Mouse (Mus musculus): ENCODE data around the gene Slc29a2. TPM values are rescaled to one million over a fixed set of nuclear protein-coding genes. Genes with fewer than 3 reads are reported as not detected.

Slc29a2 gene
- polyA plus RNA-seq, 1 experiment: 8.9 TPM

DNA sequence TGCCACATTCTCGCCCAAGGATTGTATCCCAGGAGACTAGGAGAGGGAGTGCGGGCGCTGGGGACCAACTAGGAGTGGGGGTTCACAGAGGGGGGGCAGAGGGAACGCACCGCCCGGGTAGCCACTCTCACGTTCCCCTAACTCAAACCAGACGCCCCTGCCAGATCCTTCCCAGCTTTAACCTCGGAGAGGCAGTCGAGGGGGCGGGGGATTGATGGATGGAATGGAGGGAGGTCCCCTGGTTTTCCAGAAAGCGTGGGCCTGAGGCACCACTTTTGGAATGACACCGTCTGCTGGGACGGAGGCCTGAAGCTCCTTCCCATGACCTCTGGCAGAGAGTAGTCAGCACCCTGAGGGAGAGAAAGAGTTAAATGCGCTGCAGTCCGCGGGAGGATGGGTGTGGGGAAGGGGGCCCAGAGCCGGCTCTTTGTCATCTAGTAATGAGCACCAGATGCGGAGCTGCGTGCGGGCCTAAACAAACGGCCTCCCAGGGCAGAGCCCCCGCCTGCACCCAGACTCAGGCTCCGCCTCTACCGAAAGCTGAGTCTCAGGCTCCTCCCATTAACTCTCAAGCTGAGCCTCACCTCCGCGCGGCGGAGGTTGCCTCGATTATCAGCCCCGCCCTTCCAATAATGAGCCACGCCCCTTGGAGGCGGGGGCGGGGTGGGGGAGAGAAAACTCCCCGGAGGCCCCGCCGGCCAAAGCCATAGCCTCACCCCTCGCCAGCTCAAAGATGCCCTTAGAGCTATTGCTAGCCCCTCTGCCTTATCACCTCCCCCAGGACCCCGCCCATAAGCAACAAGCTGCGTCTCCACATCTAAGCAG lies 48.1 kb downstream of the Slc29a2 start:
- no peaks in the 10 kb centered on the region for H3K36me3 ChIP-seq (ENCODE audit: control insufficient read depth, insufficient read depth)
- no peaks in the 10 kb centered on the region for H3K79me3 ChIP-seq (ENCODE audit: low read depth)
- H3ac ChIP-seq (ENCODE audit: control insufficient read depth, insufficient read length, low read depth): peak overlapping the region; percentile 29
- TF ChIP-seq MYOG (IDR thresholded peaks at IDR 0.05; ENCODE audit: control insufficient read depth, extremely low read depth, insufficient read length): no peak
- TF ChIP-seq MAX (IDR thresholded peaks at IDR 0.05): no peak
- no peak for TF ChIP-seq USF1 (IDR thresholded peaks at IDR 0.05; ENCODE audit: low read depth)
- H3K79me2 ChIP-seq (ENCODE audit: control insufficient read depth, insufficient read depth): no peaks in the 10 kb centered on the region
- no peaks in the 10 kb centered on the region for H3K27me3 ChIP-seq (ENCODE audit: control insufficient read depth, insufficient read depth, insufficient read length)
- peak overlapping the region; percentile 29 for H3K4me3 ChIP-seq (ENCODE audit: insufficient read depth, poor library complexity, severe bottlenecking)

DNA sequence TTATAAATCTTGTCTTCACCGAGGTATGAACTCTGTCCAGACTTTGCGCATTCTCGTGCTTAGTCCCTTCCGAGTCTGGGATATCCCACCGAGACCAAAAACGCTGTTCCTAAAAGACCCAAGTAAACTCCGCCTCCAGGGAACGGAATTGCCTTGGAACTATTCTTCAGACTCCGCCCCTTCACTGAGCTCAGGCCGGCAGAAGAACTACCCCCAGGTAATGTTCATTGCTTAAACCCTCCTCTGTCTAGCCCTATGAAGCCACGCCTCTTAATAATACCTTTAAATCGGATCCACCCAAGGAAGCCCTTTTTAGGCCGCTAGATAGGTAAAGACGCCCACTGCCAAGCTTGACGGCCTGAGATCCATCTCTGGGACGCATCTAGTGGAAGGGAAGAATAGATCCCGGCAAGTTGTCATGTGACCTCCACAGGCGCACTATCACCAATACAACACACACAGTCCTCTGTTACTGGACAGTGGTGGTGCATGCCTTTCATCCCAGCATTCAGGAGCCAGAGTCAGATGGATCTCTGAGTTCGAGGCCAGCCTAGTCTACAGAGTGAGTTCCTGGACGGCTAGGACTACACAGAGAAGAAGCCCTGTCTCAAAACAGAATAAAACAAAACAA lies 48.8 kb downstream of the Slc29a2 start:
- no peak overlapping the region for H3ac ChIP-seq (ENCODE audit: control insufficient read depth, insufficient read length, low read depth)
- H3K27me3 ChIP-seq (ENCODE audit: control insufficient read depth, insufficient read depth, insufficient read length): no peaks in the 10 kb centered on the region
- TF ChIP-seq CEBPB (IDR thresholded peaks at IDR 0.05; ENCODE audit: low read depth) (no peak), FOSL1 (IDR thresholded peaks at IDR 0.05; ENCODE audit: insufficient read depth, low read length, poor library complexity, severe bottlenecking) (no peak), MYOG (IDR thresholded peaks at IDR 0.05; ENCODE audit: control insufficient read depth, extremely low read depth, insufficient read length) (no peak), MAX (IDR thresholded peaks at IDR 0.05) (no peak), USF1 (IDR thresholded peaks at IDR 0.05; ENCODE audit: low read depth) (peak; percentile 23)
- H3K79me3 ChIP-seq (ENCODE audit: low read depth): no peaks in the 10 kb centered on the region
- no peaks in the 10 kb centered on the region for H3K36me3 ChIP-seq (ENCODE audit: control insufficient read depth, insufficient read depth)
- H3K79me2 ChIP-seq (ENCODE audit: control insufficient read depth, insufficient read depth): no peaks in the 10 kb centered on the region
- peak overlapping the region; percentile 29 for H3K4me3 ChIP-seq (ENCODE audit: insufficient read depth, poor library complexity, severe bottlenecking)

DNA sequence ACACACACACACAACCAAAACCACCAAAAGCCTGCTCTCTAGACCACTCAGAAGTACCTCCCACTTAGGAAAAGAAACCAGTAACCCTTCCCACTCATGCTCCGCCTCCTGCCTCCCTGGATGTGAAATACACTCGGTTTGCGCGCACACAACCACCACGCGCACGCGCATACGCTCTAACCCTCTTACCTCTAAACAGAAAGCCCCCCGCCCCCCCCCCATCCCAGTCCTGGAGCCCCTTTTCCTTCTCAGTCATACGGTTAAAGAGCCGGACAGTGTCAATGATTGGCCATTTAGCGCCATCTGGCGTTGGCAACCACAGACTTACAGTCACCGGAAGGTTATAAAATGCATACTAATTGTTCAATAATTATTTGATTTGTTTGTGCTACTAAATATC lies 49.4 kb downstream of the Slc29a2 start:
- TF ChIP-seq MYOD1 (IDR thresholded peaks at IDR 0.05; ENCODE audit: control insufficient read depth, insufficient read length, low read depth) (no peak), CTCF (IDR thresholded peaks at IDR 0.05; ENCODE audit: control insufficient read depth, insufficient read depth, insufficient read length) (peak; percentile 19)
- Histone ChIP-seq H3K4me3 (ENCODE audit: insufficient read depth, poor library complexity, severe bottlenecking) (no peak overlapping the region), H3K27me3 (ENCODE audit: control insufficient read depth, insufficient read depth, insufficient read length) (no peaks in the 10 kb centered on the region), H3K79me2 (ENCODE audit: control insufficient read depth, insufficient read depth) (no peaks in the 10 kb centered on the region), H3ac (ENCODE audit: control insufficient read depth, insufficient read length, low read depth) (no peak overlapping the region), H3K36me3 (ENCODE audit: control insufficient read depth, insufficient read depth) (no peaks in the 10 kb centered on the region), H3K79me3 (ENCODE audit: low read depth) (no peaks in the 10 kb centered on the region)

DNA sequence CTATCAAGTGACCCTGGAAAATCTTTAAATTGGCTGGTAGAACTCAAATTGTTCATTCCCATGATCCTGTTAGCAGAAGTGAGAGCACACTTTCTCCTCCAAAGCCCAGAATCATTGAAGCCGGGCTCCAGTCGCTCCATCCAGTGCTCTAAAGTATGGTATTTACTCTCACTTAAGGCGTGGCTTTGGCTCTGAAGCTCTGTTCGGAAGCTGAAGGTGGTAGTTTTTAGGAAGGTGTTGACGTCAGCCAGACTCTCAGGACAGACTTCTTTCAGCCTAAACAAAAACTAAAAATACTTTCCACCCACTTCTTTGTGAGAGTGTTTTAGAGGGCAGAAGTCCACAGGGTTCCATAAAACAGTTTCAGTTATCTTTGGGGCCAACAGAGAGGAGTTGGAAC lies 49.9 kb downstream of the Slc29a2 start:
- no peak for TF ChIP-seq MYOG (IDR thresholded peaks at IDR 0.05; ENCODE audit: control insufficient read depth, extremely low read depth, insufficient read length)
- Histone ChIP-seq H3K79me3 (ENCODE audit: low read depth) (no peaks in the 10 kb centered on the region), H3K79me2 (ENCODE audit: control insufficient read depth, insufficient read depth) (no peaks in the 10 kb centered on the region), H3K36me3 (ENCODE audit: control insufficient read depth, insufficient read depth) (no peaks in the 10 kb centered on the region), H3ac (ENCODE audit: control insufficient read depth, insufficient read length, low read depth) (no peak overlapping the region), H3K4me3 (ENCODE audit: insufficient read depth, poor library complexity, severe bottlenecking) (no peak overlapping the region), H3K27me3 (ENCODE audit: control insufficient read depth, insufficient read depth, insufficient read length) (no peaks in the 10 kb centered on the region)

- no peak overlapping the region for H3K4me3 ChIP-seq (ENCODE audit: insufficient read depth, poor library complexity, severe bottlenecking)
- H3K27me3 ChIP-seq (ENCODE audit: control insufficient read depth, insufficient read depth, insufficient read length): no peaks in the 10 kb centered on the region
- no peaks in the 10 kb centered on the region for H3K79me2 ChIP-seq (ENCODE audit: control insufficient read depth, insufficient read depth)
- TF ChIP-seq MYOG (IDR thresholded peaks at IDR 0.05; ENCODE audit: control insufficient read depth, extremely low read depth, insufficient read length) (no peak), MYOD1 (IDR thresholded peaks at IDR 0.05; ENCODE audit: control insufficient read depth, insufficient read length, low read depth) (no peak), CTCF (IDR thresholded peaks at IDR 0.05; ENCODE audit: control insufficient read depth, insufficient read depth, insufficient read length) (no peak), MAX (IDR thresholded peaks at IDR 0.05) (no peak), FOSL1 (IDR thresholded peaks at IDR 0.05; ENCODE audit: insufficient read depth, low read length, poor library complexity, severe bottlenecking) (no peak), USF1 (IDR thresholded peaks at IDR 0.05; ENCODE audit: low read depth) (peak; percentile 48), CEBPB (IDR thresholded peaks at IDR 0.05; ENCODE audit: low read depth) (no peak)
- H3K79me3 ChIP-seq (ENCODE audit: low read depth): no peaks in the 10 kb centered on the region
- no peaks in the 10 kb centered on the region for H3K36me3 ChIP-seq (ENCODE audit: control insufficient read depth, insufficient read depth)
- H3ac ChIP-seq (ENCODE audit: control insufficient read depth, insufficient read length, low read depth): no peak overlapping the region
Observed at GRCm38 (mm10) chr19:5079279-5079678, 55.6 kb downstream of the Slc29a2 start.

Other genes starting within 250 kb of the Slc29a2 start
- 43.8 TPM for gene Rbm4, start 230.0 kb upstream of the Slc29a2 start, polyA plus RNA-seq (2012; fragmentation: generic; extraction: Trizol)
- gene Gm21992, start 212.2 kb upstream of the Slc29a2 start, polyA plus RNA-seq (2012; fragmentation: generic; extraction: Trizol): 14.3 TPM
- 95.2 TPM for gene Rbm14, start 212.2 kb upstream of the Slc29a2 start, polyA plus RNA-seq (2012; fragmentation: generic; extraction: Trizol)
- 36.6 TPM for gene Ccs, start 184.5 kb upstream of the Slc29a2 start, polyA plus RNA-seq (2012; fragmentation: generic; extraction: Trizol)
- gene Ccdc87, start 184.5 kb upstream of the Slc29a2 start, polyA plus RNA-seq (2012; fragmentation: generic; extraction: Trizol): 0.02 TPM
- gene Ctsf, start 168.7 kb upstream of the Slc29a2 start, polyA plus RNA-seq (2012; fragmentation: generic; extraction: Trizol): 1.2 TPM
- 20.8 TPM for gene Actn3, start 146.0 kb upstream of the Slc29a2 start, polyA plus RNA-seq (2012; fragmentation: generic; extraction: Trizol)
- 5.4 TPM for gene Zdhhc24, start 145.2 kb upstream of the Slc29a2 start, polyA plus RNA-seq (2012; fragmentation: generic; extraction: Trizol)
- gene Bbs1, start 117.2 kb upstream of the Slc29a2 start, polyA plus RNA-seq (2012; fragmentation: generic; extraction: Trizol): 2.2 TPM
- gene Dpp3, start 95.6 kb upstream of the Slc29a2 start, polyA plus RNA-seq (2012; fragmentation: generic; extraction: Trizol): 68.2 TPM
- 1.3 TPM for gene Peli3, start 80.7 kb upstream of the Slc29a2 start, polyA plus RNA-seq (2012; fragmentation: generic; extraction: Trizol)
- gene Mrpl11, start 61.7 kb upstream of the Slc29a2 start, polyA plus RNA-seq (2012; fragmentation: generic; extraction: Trizol): 100 TPM
- gene Npas4, start 33.5 kb upstream of the Slc29a2 start, polyA plus RNA-seq (2012; fragmentation: generic; extraction: Trizol): 0.60 TPM
- gene B4gat1, start 15.0 kb downstream of the Slc29a2 start, polyA plus RNA-seq (2012; fragmentation: generic; extraction: Trizol): 28.1 TPM
- 1.5 TPM for gene AC124502.3, start 15.0 kb downstream of the Slc29a2 start, polyA plus RNA-seq (2012; fragmentation: generic; extraction: Trizol)
- 55.3 TPM for gene Brms1, start 17.5 kb downstream of the Slc29a2 start, polyA plus RNA-seq (2012; fragmentation: generic; extraction: Trizol)
- gene Rin1, start 26.6 kb downstream of the Slc29a2 start, polyA plus RNA-seq (2012; fragmentation: generic; extraction: Trizol): 48.9 TPM
- gene Cd248, start 44.2 kb downstream of the Slc29a2 start, polyA plus RNA-seq (2012; fragmentation: generic; extraction: Trizol): 3.2 TPM
- gene Tmem151a, start 61.7 kb downstream of the Slc29a2 start, polyA plus RNA-seq (2012; fragmentation: generic; extraction: Trizol): 4.6 TPM
- gene Yif1a, start 64.7 kb downstream of the Slc29a2 start, polyA plus RNA-seq (2012; fragmentation: generic; extraction: Trizol): 57.6 TPM
- gene Cnih2, start 74.7 kb downstream of the Slc29a2 start, polyA plus RNA-seq (2012; fragmentation: generic; extraction: Trizol): 1.9 TPM
- gene Rab1b, start 83.2 kb downstream of the Slc29a2 start, polyA plus RNA-seq (2012; fragmentation: generic; extraction: Trizol): 212 TPM
- gene Klc2, start 94.7 kb downstream of the Slc29a2 start, polyA plus RNA-seq (2012; fragmentation: generic; extraction: Trizol): 30.5 TPM
- 10.1 TPM for gene Pacs1, start 249.3 kb downstream of the Slc29a2 start, polyA plus RNA-seq (2012; fragmentation: generic; extraction: Trizol)

Data from C2C12 (cell line).